Mouse (Mus musculus): ENCODE data around the gene Syk. TPM values are rescaled to one million over a fixed set of nuclear protein-coding genes. Genes with fewer than 3 reads are reported as not detected.

Syk gene
- total RNA-seq, 1 experiment from 2014 or later = 5.7 TPM

DNA sequence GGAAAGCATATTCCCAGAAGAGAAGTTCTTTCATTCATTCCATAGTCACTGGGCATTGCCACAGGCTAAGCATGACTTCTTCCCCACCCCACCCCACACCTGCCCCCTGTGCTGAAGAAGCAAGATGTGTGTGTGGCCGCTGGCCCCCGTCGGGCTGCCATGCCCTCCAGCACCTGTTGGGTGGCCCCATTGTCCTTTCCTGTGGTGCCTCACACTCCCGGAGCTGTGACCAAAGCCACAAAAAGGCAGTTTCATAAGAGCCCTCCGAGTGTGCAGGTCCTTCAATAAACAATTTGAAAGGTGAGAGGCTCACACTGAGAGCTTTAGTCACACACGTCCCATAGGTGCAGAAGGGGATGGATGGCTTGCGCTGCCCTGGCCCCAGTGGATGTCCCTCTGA is 16.2 kb upstream of the Syk start:
- no peak for DNase-seq

DNA sequence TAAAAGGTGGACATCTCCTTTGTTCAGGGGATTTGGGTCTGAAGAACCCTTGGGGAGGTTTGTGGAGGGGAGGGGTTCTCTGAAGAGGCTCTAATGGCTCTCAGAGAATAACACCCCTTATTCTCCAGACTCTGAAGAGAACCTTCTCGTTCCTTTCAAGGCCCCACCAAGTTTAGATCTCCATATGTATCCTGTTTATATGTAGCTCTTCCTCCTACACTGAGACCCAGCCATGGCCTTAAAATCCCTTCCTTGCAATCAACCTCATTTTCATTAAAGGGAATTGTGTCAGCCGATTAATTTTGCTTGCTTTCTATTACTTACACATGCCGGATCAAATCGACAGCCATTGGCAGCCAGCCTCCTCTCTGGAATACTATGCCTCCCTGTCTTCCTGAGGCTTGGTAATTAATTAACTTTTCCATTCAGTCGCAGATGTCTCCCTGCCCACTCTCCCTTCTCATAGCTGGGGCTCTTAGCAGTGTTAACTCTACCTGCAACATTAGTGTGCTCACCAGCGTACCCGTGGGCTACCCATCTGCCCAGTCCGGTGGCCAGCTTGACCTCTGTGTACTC is 13.7 kb upstream of the Syk start:
- DNase-seq = no peak

DNA sequence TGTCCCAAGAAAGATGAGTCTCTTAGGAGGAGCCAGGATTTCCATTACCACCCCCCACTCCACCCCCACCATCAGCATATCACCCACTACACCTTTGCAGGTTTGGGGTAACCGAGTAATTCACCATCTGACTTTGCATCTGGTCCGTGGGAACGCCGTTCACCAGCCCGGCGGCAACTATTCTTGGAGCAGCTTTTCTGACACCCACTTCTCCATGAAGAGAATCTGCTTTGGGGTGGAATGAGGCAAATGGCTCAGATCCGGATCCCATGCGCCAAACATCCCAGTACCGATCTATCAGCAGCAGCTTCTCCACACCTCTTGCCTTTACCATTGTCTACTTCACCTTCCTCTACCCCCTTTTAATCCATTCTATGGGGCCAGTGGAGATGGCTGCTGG is 12.7 kb upstream of the Syk start:
- no peak for DNase-seq

DNA sequence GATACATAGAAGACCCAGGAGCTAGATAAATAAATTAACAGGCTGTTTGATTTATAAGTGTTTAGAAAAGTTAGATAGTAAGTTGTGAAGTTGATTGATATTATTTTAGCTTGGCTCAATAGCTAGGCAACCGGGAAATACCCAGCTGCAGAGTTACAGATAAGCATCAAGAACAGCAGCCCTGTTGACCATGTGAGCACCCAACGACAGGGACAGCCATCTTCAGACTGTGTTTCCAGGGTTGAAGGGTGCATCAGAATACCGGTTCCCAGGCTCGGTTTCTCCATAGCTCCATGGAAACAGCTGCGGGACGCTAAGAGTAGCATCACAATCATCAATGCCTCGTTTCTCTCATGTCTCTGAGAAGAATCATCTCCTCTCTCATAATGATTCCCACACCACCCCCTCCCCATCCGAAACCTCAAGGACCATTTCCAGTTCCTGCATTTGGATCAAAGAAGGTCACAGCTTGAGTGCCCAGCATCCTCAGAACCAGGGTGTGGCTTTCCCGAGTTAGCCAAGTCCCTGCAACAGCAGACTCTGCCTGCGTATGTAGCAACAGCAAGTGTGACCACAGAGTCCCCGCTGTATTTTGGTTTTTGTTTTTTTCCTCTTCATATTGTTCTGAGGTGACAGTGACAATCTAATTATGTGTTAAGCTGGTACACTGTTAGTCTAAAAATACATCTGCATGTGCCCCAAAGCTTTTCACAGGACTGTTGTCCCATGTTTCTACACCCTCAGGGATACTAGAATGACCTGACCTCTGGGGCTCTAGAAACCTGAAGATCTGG is 11.2 kb upstream of the Syk start:
- DNase-seq = no peak

DNA sequence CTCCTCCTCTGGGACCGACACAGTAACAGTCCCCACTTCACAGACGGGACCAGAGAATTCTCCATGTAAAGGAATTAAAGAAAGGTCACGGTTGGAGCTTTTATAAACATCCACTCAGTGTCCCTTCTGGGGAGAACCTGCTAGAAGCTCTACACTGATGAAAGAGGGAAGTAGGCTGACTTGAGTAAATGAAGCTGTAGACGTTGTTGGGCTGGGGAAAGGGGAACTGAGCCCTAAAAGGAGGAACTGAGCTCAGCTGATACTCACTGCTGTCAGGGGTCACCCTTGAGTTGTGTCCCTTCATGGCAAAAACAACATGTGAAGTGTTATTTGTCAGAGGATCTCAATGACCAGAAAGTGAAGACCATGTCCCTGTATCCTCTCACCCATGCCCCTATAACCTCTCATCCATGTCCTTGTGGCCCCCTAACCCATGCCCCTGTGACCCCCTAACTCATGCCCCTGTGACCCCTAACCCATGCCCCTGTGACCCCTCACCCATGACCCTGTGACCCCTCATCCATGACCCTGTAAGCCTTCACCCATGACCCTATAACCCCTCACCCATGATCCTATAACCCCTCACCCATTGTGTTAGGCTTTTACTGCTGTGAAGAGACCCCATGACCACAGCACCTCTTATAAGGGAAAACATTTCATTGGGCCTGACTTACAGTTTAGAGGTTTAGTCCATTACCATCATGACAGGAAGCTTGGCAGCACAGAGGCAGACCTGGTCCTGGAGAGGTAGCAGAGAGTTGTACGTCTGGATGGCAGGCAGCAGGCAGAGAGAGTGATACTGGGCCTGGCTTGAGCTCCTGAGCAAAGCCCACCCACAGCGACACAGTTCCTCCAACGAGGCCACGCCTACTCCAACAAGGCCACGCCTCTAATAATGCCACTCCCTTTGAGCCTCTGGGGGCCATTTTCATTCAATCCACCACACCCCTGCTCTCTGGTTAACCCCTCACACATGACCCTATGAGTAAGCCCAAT is 10.2 kb upstream of the Syk start:
- no peak for DNase-seq

DNA sequence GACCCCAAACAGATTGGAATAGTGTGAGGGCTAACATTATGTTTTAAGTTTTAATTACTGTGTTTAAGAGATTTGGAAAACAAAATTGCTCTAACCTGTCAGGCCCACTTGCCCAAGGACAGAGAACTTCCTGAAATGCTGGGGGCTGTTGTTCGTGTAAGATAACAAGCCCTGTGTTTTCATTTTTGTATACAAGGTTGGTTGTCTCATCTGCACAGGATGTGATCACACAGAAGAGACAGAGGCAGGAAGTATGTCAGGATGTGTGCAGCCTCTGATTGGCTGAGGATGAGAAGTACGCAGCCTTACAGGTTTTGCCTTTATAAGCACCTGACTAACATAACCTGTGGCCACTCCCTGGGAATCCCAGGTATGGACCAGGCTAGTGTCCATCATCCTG is 8.7 kb upstream of the Syk start:
- DNase-seq = no peak

DNA sequence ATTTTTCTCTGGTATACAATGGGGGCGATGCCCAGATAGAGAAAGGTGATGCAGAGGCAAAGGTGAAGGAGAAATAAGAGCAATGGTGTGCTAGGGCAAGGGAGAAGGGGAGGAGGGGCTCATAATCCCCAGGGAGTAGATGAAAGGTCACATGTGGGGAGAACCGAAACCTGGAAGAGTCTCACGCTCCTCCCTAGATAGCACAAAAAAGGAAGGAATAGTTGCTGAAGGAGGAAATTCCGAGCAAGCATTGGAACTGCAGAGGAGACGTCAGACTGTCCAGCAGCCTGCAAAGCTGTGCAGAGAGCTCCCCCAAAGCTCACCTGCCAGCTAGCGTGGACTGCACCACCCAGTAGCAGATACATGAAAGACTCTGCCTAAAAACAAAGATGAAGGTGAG is 7.5 kb upstream of the Syk start:
- no peak for DNase-seq

DNA sequence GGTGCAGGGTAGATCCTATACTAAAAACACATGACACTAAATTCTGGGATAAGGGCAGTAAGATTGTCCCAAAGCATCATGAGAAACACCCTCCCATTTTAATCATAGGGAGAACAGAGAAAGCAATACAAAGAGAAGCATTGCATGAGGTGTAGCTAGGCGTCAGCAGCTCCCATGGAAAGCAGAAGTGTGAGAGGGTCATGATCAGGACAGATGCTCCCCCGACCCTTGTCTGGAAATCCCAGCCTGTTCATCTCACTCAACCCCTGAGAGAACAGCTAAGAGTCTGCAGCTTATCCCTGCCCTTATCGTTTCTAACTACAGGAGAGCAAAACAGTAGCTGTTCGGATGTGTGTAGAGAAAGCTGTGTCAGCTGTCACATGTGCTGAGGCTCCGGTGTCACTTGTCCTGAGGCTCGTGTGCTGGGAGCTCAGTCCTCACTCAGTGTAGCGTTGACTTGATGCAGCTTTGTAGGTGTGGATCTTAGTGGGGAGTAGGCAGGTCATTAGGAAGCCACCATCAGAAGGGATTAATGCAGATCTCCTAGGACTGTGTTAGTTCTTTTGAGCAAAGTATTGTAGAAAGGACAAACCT is 6.9 kb upstream of the Syk start:
- DNase-seq = no peak

DNA sequence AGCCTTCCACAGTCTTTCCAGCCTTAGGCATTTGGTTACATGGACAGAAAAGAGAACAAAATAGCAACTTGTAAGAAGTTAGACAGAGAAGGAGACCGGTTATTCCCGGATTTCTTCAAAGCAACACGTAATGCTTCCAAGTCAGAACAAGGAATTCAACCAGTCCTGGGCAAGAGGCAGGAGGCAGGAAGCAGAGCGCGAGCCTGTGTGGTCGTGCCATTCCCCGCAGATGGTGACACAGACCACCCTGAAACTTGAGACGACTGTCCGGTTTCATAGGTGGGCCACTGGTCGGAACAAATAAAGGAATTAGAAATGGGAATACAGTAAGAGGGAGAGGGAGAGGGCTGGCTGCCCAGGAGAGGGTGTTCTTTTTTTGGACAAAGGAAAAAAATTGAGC is 6.1 kb upstream of the Syk start:
- DNase-seq = no peak

DNA sequence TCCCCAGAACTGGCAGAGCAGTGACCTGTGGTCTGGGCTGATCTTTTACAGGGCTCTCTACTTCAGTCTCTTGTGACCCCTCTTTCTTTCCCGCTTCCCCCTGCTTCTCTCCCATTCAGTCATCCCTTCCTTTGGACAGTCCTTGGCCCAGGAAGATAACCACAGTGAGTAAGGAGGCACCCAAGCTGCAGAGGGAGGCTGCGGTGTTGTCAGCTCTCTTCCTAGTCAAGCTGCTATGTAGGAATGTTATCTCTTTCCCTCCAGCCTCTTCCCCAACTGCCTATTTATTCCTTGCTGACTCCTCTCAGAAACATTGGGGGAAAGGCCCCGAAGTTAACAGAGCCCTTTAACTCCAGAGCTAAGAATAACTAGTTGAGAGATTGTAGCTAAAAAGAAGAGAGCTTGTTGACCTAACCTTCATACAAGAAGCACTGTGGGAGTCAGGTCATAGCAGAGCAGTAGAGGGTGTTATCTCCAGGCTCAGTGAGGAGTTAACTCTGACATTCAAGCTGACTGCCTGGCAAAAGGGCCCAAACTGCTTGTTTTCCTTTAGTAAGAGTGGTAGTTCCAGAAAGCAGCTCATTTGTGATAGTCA is 5.5 kb upstream of the Syk start:
- no peak for DNase-seq

DNA sequence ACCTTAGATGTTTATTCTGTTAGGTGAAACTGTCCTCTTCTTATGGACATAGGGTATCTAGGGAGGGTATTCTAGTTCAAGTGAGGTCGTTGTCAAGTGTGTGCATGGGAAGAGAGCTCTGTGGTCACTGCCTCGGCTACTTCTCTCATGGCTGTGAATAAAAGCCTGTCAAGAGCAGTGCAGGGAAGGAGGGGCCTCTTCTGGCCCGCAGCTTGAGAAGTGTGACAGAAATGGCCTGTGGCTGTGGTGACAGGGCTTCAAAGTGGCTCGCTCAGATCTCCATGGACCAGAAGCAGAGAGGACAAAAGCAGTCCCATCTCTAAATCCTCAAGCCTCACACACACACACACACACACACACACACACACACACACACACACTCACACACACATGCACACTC is 5.0 kb upstream of the Syk start:
- DNase-seq = no peak

DNA sequence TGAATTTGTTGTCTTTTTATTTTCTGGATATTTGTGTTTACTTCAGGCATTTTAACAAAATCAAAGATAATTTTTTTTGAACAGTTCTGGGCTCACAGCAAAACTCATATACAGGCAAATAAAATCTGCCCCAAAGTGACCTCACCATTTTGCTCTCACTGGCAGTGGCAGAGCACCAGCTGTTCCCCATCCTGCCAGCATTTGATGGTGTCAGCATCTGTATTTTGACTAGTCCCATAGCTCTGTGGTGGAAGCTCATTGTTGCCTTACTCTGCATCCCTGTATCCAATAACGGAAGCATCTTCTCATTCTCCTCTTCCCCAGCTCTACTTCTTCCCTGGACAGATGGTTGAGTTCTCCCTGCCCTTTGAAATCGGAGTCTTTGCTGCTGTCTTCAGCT is 4.2 kb upstream of the Syk start:
- DNase-seq = no peak

DNA sequence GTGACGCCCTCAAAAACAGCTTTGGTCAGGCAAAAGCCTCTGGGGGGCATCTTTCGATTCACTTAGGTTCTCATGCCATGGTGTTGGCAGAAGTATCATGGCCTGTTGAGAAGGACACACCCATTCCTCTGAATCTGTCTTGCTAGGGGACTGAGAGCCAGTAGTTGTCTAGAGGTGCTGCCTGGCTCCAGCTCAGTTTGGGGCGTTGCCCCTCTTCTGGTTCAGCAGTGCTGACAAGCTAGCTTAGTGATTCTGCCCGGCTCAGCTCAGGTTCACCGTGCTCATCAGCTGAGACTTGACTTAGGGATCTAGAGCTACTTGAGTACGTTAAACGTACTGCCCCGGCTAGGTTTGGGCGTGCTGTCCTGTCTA is 481 bp upstream of the Syk start:
- peak; percentile 16 for DNase-seq

DNA sequence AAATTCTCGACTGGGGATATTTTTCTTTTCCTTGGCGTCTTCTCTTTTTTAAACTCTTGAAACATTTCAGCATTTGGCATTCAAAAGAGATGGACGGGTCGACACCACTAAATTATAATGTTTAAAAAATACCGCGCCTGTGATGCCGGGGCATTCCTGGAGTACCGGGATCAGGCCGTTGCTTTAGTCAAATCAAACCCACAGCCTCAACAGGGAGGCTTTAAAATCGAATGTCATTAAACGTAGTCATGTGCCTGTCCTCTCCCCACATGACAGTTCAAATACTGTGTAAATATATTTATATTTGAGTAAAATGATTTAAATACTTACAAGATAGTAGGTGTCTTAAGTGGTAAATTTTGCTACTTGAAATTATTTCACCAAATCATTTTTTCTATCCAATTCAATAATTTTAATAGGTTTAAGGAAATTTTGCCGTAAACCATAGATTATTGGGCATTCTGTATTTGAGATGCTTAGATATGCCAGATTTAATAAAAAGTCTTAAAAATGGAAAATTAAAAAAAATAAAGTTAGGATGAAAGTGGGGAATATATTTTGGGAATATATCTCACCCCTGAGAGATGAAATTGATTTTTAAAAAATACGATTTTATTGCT is 1.1 kb downstream of the Syk start:
- DNase-seq = no peak

DNA sequence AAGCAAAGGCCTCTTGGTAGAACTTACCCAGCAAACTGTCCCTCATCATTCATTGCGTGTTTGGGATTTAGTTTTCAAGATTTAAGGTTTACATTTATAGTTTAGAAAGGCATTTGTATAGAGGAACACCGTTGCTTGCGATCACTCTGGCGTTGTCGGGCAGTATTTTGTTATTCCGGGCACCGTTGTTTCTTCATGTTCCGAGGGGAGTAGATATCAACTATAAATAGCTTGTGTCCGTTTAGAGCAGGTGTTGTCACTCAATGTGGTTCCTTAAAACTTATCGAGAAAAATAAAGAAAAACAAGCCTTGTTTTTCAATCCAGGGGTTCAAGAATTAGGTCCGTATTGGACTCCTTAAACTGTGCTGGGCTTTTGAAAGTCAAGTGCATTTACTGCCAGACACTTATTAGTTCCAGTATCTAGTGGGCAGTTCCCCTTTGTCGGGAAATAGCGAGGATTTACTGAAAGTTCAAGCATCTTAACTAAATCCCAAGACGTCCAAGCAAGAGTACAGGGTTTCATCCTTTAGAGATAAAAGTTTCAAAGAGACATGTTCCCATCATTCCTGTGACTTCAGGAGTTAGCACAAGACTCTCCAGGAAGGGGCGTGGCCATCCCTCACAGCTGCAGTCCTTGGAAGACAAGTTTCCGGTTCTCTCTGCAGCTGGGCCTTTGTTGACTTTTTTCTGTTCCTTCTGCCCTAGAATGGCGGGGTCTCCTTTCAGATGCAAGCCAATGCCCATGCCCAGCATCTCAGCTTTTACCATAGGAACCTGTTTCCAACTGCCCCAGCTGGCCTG is 1.9 kb downstream of the Syk start:
- DNase-seq = peak; percentile 25

DNA sequence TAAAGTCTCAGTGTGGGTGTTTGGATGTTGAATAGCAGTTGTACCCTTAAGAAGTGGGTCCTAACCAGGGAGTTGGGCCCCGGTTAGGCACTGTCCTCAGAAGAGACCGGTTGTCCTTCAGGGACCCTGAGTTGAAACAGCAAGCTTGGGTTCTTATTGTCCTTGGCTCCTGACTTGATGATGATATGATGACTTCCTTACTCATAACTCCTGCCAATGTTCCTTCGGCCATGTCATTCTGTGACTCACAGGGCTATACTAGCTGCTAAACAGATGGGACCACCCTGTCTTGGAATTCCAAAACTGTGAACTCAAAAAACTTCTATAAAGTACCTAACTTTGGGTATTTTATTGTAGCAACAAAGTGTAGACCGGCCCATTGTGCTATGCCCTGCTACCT is 4.8 kb downstream of the Syk start:
- DNase-seq = no peak

DNA sequence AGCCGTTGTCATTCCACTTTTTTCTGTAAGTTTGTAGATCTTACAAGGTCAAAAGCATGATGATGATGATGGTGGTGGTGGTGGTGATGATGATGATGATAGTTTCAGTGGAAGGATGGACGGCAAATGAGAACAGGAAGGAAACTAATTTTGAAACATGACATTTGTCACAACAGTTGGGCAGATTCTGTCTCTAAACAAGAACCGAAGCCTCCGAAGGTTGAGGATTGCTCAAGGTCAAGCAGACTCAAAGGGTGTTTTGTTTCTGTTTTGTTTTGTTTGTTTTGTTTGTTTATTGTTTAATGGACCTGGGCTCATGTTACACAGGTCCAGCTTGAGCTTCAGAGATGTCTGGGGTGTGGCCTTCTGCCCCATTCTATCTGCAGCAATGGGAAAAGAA is 6.1 kb downstream of the Syk start:
- DNase-seq = no peak

DNA sequence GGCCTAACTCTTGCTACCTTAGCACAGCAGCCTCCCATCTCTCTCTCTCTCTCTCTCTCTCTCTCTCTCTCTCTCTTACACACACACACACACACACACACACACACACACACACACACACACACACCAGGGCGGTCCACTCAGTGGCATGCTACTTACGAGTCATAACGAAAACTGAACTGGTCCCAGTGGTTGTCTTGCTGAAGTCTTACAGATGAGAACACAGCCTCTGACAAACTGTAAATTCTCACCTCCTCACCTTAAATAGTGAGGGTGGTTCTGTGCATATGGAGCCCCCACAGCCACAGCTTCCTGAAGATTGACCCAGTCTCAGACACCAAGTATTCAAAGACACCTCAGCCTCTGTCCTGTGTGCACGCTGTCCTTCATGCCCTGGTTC is 8.9 kb downstream of the Syk start:
- DNase-seq = no peak

DNA sequence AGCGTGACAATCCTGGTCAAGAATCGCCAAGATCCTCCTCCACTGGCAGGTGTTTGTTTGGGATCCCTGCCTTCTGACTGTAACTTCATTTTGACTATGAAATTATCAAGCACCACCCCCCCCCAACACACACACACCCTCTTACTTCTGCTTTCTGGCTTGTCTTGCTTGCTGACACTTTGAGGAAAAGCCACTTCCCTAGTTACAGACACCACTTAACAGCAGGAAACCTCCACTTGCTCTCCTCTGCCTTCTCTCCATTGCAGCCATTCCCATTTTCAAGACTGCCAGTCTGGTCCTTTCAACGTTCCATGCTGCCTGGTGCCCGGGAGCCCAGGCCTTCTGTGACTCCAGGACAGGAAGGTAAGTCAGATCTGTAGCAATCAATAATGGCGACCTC is 13.7 kb downstream of the Syk start:
- no peak for DNase-seq

DNA sequence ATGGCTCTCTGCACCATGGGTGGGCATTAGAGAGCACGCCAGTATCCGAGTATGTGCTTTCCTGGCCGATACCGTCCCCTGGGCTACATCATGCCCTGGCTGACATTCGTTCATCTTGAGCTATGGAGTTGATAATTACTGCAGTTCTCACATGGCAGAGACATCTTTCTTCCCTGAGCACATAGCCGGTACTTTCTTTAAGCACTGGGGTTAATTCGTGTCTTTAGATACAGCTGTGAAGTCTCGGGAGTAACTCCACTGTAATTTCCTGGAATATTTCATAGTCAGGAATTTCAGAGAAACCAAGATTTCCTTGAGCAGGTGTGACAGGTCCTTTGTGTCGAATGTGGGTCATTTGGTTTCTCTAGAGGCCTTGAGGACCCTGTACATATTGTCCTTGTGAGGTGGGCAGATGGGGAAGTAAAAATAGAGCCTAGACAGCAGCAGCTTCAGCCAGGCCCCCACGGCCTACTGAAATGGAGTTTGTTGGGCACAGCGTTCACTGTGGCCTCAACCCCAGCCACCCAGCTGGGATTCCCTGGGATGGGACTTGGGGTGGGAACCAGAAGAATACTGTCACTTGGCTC is 14.2 kb downstream of the Syk start:
- DNase-seq = no peak

DNA sequence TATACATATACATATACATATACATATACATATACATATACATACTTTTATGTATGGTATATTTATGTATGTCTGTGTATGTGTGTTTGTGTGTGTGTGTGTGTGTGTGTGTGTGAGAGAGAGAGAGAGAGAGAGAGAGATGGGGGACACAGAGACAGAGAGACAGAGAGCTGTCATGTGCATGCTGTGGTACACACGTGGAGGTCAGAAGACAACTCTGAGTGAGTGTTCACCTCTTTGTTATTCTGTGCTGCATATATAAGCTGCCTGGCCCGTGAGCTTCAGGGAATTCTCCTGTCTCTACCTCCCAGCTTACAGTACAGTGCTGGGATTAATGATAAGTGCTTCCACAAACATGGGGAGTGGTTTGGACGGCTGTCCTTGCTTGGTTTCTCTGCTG is 15.3 kb downstream of the Syk start:
- DNase-seq = no peak
